Mouse (Mus musculus): Measurements from ENCODE around the gene Tbc1d1.

- TF ChIP-seq CTCF (conservative IDR thresholded peaks at IDR 0.05 in 1 of 2, IDR thresholded peaks at IDR 0.05 in 1 of 2; ENCODE audit: low read depth in 2 of 2, low read length in 2 of 2) = no peak
- TF ChIP-seq SMC3 (IDR thresholded peaks at IDR 0.05; ENCODE audit: low read depth, low read length) = no peak
- no peak for TF ChIP-seq POLR2A (IDR thresholded peaks at IDR 0.05; ENCODE audit: low read depth, low read length)
- no peak for TF ChIP-seq ZNF384 (IDR thresholded peaks at IDR 0.05; ENCODE audit: low read depth, low read length)
- TF ChIP-seq CHD2 (IDR thresholded peaks at IDR 0.05; ENCODE audit: low read length) = no peak
- TF ChIP-seq ELF1 (IDR thresholded peaks at IDR 0.05; ENCODE audit: low read depth, low read length) = no peak
- no peak for TF ChIP-seq RAD21 (IDR thresholded peaks at IDR 0.05; ENCODE audit: low read depth, low read length)
- TF ChIP-seq IRF4 (IDR thresholded peaks at IDR 0.05; ENCODE audit: low read depth, low read length) = no peak
- TF ChIP-seq MYC (IDR thresholded peaks at IDR 0.05; ENCODE audit: low read depth, low read length) = no peak
- no peak for TF ChIP-seq PAX5 (IDR thresholded peaks at IDR 0.05; ENCODE audit: low read length)
- no peak for TF ChIP-seq MAX (IDR thresholded peaks at IDR 0.05; ENCODE audit: low read length)
- TF ChIP-seq POLR2AphosphoS2 (IDR thresholded peaks at IDR 0.05; ENCODE audit: low read depth, low read length) = no peak
- no peak for TF ChIP-seq TCF12 (IDR thresholded peaks at IDR 0.05; ENCODE audit: low read depth, low read length)
Measured at GRCm38 (mm10) chr5:64365187-64366066, 209.3 kb downstream of the Tbc1d1 start.
